Mouse (Mus musculus): Measurements from ENCODE around the gene Txndc5.

GRCm38 (mm10) chr13:38513921-38514320 lies 14.7 kb downstream of the Txndc5 start:
- no peak for TF ChIP-seq CTCF (IDR thresholded peaks at IDR 0.05; ENCODE audit: low read depth)
- TF ChIP-seq EP300 (IDR thresholded peaks at IDR 0.05; ENCODE audit: low read depth), result no peak
